ENCODE assay signal across 8 mouse cellular contexts in genomic region chr15:37042559-37042958, GRCm38 (mm10). TPM values are rescaled to one million over a fixed set of nuclear protein-coding genes. Genes with fewer than 3 reads are reported as not detected.
DNase-seq lines count a peak whose midpoint lies in the region; ATAC-seq lines count a peak whose summit lies in the region.
"Had no signal": no experiment of that assay in that cellular context is flagged by ENCODE, and none has a peak within 500 bp of the region (broad histone marks: within the 10 kb centered on the region; RNA-seq: fewer than 3 reads in every experiment).

No protein-coding gene starts in this region.

- intact Hi-C loops in left cerebral cortex, postnatal 25 days (cut with DNase I), result loop anchor here (2.0 to 5.0 kb wide), 2 partner anchors 36 to 75 kb away; partner anchors contain the start of gene Zfp706

- WGBS in heart, embryonic 11.5 days (ENCODE audit: insufficient replicate concordance), result 23% methylated on average over 5 of the region's 5 CpGs
- 16% methylated on average over 5 of the region's 5 CpGs for WGBS in stomach, embryonic 16.5 days

- no peak overlapping the region for H3K9ac ChIP-seq in heart, embryonic 11.5 days (ENCODE audit: low read depth, low read length)
- 0 out of 2 replicates have a peak overlapping the region, but pooled peaks have one; percentile 2 for H3K9ac ChIP-seq in stomach, embryonic 16.5 days (ENCODE audit: low read length)
- H3K9ac ChIP-seq: liver, embryonic 13.5 days had no signal

- no peak overlapping the region for H3K4me3 ChIP-seq in heart, embryonic 11.5 days (ENCODE audit: low read depth, low read length)
- H3K4me3 ChIP-seq in stomach, embryonic 16.5 days (replicated peaks; ENCODE audit: low read length), result no peak overlapping the region
- H3K4me3 ChIP-seq: liver, embryonic 13.5 days had no signal

- no peaks in the 10 kb centered on the region for H3K36me3 ChIP-seq in heart, embryonic 11.5 days (ENCODE audit: control insufficient read depth, insufficient read depth, low read length)
- no peaks in the 10 kb centered on the region for H3K36me3 ChIP-seq in stomach, embryonic 16.5 days (ENCODE audit: control insufficient read depth, insufficient read depth, low read length)
- H3K36me3 ChIP-seq: liver, embryonic 13.5 days had no signal

- DNase-seq in ovary, adult 18-20 months (ENCODE audit: low spot score), result peak; percentile 7
- no peak for DNase-seq in ovary, postnatal 10 days (ENCODE audit: low spot score)
- DNase-seq in left cerebral cortex, postnatal 25 days (ENCODE audit: low spot score in 2 of 2), result peak; percentile 57 to 91
- no peak for DNase-seq in adipocyte (ENCODE audit: low spot score)
- no peak for DNase-seq in urinary bladder, postnatal 25 days (ENCODE audit: low spot score)
- DNase-seq: liver, embryonic 13.5 days had no signal

- peak overlapping the region; percentile 9; the same call in 1 of the 2 replicates for H3K4me2 ChIP-seq in heart, embryonic 11.5 days
- H3K4me2 ChIP-seq in stomach, embryonic 16.5 days (ENCODE audit: low read depth, low read length), result 0 out of 2 replicates have a peak overlapping the region, but pooled peaks have one; percentile 21
- H3K4me2 ChIP-seq: liver, embryonic 13.5 days had no signal

- H3K4me1 ChIP-seq in heart, embryonic 11.5 days (ENCODE audit: control insufficient read depth, insufficient read depth, low read length), result peaks cover 7% of the 10 kb centered on the region; the same call in 1 of the 2 replicates
- peaks cover 7% of the 10 kb centered on the region; the same call in 1 of the 2 replicates for H3K4me1 ChIP-seq in stomach, embryonic 16.5 days (ENCODE audit: control insufficient read depth, insufficient read depth, low read length)

- no peak overlapping the region for H3K27ac ChIP-seq in heart, embryonic 11.5 days (ENCODE audit: low read depth, low read length)
- H3K27ac ChIP-seq in stomach, embryonic 16.5 days (ENCODE audit: low read length), result no peak overlapping the region
- H3K27ac ChIP-seq: liver, embryonic 13.5 days had no signal

- H3K27me3 ChIP-seq in heart, embryonic 11.5 days (ENCODE audit: control insufficient read depth, insufficient read depth, low read length), result no peaks in the 10 kb centered on the region
- H3K27me3 ChIP-seq in stomach, embryonic 16.5 days (ENCODE audit: control insufficient read depth, insufficient read depth, low read length), result no peaks in the 10 kb centered on the region
- H3K27me3 ChIP-seq: liver, embryonic 13.5 days had no signal

- ATAC-seq in heart, embryonic 11.5 days (replicated peaks; ENCODE audit: insufficient number of reproducible peaks, low FRiP score, low TSS enrichment), result no peak
- ATAC-seq in stomach, embryonic 16.5 days (ENCODE audit: insufficient read depth, low FRiP score), result peak; percentile 41; the same call in 1 of the 2 replicates

- H3K9me3 ChIP-seq in heart, embryonic 11.5 days (replicated peaks; ENCODE audit: control insufficient read depth, low read length), result no peaks in the 10 kb centered on the region
- no peaks in the 10 kb centered on the region for H3K9me3 ChIP-seq in stomach, embryonic 16.5 days (replicated peaks; ENCODE audit: control insufficient read depth, low read length)
- H3K9me3 ChIP-seq: liver, embryonic 13.5 days had no signal

RNA-seq across cellular contexts. Expression of gene Zfp706, which starts 35.0 kb away (rescaled TPM):
- polyA plus RNA-seq in heart, embryonic 11.5 days (2014; fragmentation: Nextera tagmentation; extraction: Ambion mirVana), result 421 and 423 TPM in 2 replicates
- total RNA-seq in left cerebral cortex, postnatal 25 days (2021), result 100 to 1,000 TPM; 233 to 234 TPM
- 461 and 509 TPM in 2 replicates for polyA plus RNA-seq in stomach, embryonic 16.5 days (2015; fragmentation: Nextera tagmentation; extraction: Ambion mirVana)

Comparison
In these comparisons a context has a peak if more than half of its experiments do, and no peak if none do; other contexts are left out.
1. DNase-seq: peak in ovary, adult 18-20 months (single experiment) and left cerebral cortex, postnatal 25 days (2 of 2); none in ovary, postnatal 10 days (single experiment), adipocyte (single experiment) and urinary bladder, postnatal 25 days (single experiment).